Mouse (Mus musculus) myocyte (in vitro differentiated cells): ENCODE measurements at regions not wholly inside any gene's neighbourhood (a gene's known extent, or its start where the extent isn't known, plus 50 kb on each side); places are given as distances from the start of the nearest gene placed in this dataset.

ENCODE experiments used
- H3K27me3 ChIP-seq: one replicate; pipeline ENCODE4 v1.6.1; 2011; ENCODE audit not compliant: control insufficient read depth, insufficient read depth, insufficient read length
- H3K36me3 ChIP-seq: one replicate; pipeline ENCODE4 v1.6.1; 2011; ENCODE audit not compliant: control insufficient read depth, insufficient read depth
- H3K4me2 ChIP-seq: one replicate; pipeline ENCODE4 v1.6.1; 2011; ENCODE audit warnings: low read depth, control low read depth
- H3K4me3 ChIP-seq: one replicate; pipeline ENCODE4 v1.5.1; 2011; ENCODE audit warnings: mild to moderate bottlenecking, control low read depth, moderate library complexity
- H3K79me2 ChIP-seq: one replicate; pipeline ENCODE4 v1.6.1; 2011; ENCODE audit not compliant: control insufficient read depth, insufficient read depth
- H3ac ChIP-seq: one replicate; pipeline ENCODE4 v1.6.1; 2011; ENCODE audit not compliant: control insufficient read depth, insufficient read length
- CEBPB ChIP-seq: IDR thresholded peaks from 2 replicates; pipeline ENCODE4 v1.6.1; 2011; ENCODE audit warnings: mild to moderate bottlenecking, moderate library complexity; ENCODE audit not compliant: poor library complexity, insufficient read depth, severe bottlenecking
- E2F4 ChIP-seq: IDR thresholded peaks from one replicate; pipeline ENCODE4 v1.6.1; 2011; ENCODE audit warnings: mild to moderate bottlenecking, control low read depth, moderate library complexity; ENCODE audit not compliant: insufficient read depth
- MAX ChIP-seq: IDR thresholded peaks from one replicate; pipeline ENCODE4 v1.6.1; 2011; ENCODE audit warnings: low read depth, mild to moderate bottlenecking, control low read depth
- MYOD1 ChIP-seq, 3 experiments: IDR thresholded peaks; one replicate each; pipeline ENCODE4 v1.6.1; 2011; ENCODE audit warnings: control low read depth in 2 of 3, low read depth in 2 of 3, mild to moderate bottlenecking in 2 of 3, moderate library complexity in 1 of 3; ENCODE audit not compliant: insufficient read length in 2 of 3, control insufficient read depth in 1 of 3
- MYOG ChIP-seq, 3 experiments: IDR thresholded peaks; one replicate each; pipeline ENCODE4 v1.6.1; 2011; ENCODE audit warnings: control low read depth in 2 of 3, low read depth in 2 of 3, mild to moderate bottlenecking in 2 of 3; ENCODE audit not compliant: insufficient read length in 2 of 3, control insufficient read depth in 1 of 3, insufficient read depth in 1 of 3
- POLR2A ChIP-seq: IDR thresholded peaks from one replicate; pipeline ENCODE4 v1.6.1; 2011; ENCODE audit warnings: low read depth, mild to moderate bottlenecking, control low read depth, moderate library complexity; ENCODE audit not compliant: insufficient read length
- POLR2AphosphoS2 ChIP-seq: IDR thresholded peaks from one replicate; pipeline ENCODE4 v1.6.1; 2011; ENCODE audit warnings: low read depth, control low read depth; ENCODE audit not compliant: insufficient read length
- REST ChIP-seq: IDR thresholded peaks from one replicate; pipeline ENCODE4 v1.6.1; 2011; ENCODE audit warnings: mild to moderate bottlenecking, control low read depth, moderate library complexity; ENCODE audit not compliant: insufficient read depth, insufficient read length
- SRF ChIP-seq: IDR thresholded peaks from one replicate; pipeline ENCODE4 v1.6.1; 2011; ENCODE audit warnings: low read depth; ENCODE audit not compliant: control insufficient read depth, insufficient read length
- TCF12 ChIP-seq: IDR thresholded peaks from one replicate; pipeline ENCODE4 v1.6.1; 2011; ENCODE audit warnings: mild to moderate bottlenecking, control low read depth; ENCODE audit not compliant: poor library complexity, insufficient read depth, severe bottlenecking
- TCF3 ChIP-seq: IDR thresholded peaks from one replicate; pipeline ENCODE4 v1.6.1; 2011; ENCODE audit warnings: low read depth, control low read depth; ENCODE audit not compliant: insufficient read length
- USF1 ChIP-seq: IDR thresholded peaks from one replicate; pipeline ENCODE4 v1.6.1; 2011; ENCODE audit warnings: low read depth, mild to moderate bottlenecking, control low read depth, moderate library complexity

GRCm38 (mm10) chr10:17528116-17528515 is 194.9 kb upstream of the Cited2 start:
- H3K36me3 ChIP-seq = no peaks in the 10 kb centered on the region

GRCm38 (mm10) chr10:17528846-17529245 is 194.2 kb upstream of the Cited2 start:
- Histone ChIP-seq H3ac (no peak overlapping the region), H3K4me3 (no peak overlapping the region), H3K27me3 (no peaks in the 10 kb centered on the region), H3K79me2 (no peaks in the 10 kb centered on the region), H3K36me3 (no peaks in the 10 kb centered on the region), H3K4me2 (no peak overlapping the region)
- TF ChIP-seq MYOD1 (IDR thresholded peaks at IDR 0.05; ENCODE audit: control insufficient read depth in 1 of 3, insufficient read length in 2 of 3, low read depth in 2 of 3) (no peak), POLR2A (no peak), E2F4 (no peak), MAX (no peak), REST (no peak), POLR2AphosphoS2 (no peak), SRF (no peak), CEBPB (no peak), MYOG (IDR thresholded peaks at IDR 0.05; ENCODE audit: control insufficient read depth in 1 of 3, insufficient read depth in 1 of 3, insufficient read length in 2 of 3, low read depth in 2 of 3) (no peak)

More at GRCm38 (mm10) chr10:17528116-17528515, 194.9 kb upstream of the Cited2 start:
- H3K4me2 ChIP-seq = peak overlapping the region; percentile 37
- H3K4me3 ChIP-seq = no peak overlapping the region
- no peak overlapping the region for H3ac ChIP-seq
- no peaks in the 10 kb centered on the region for H3K79me2 ChIP-seq
- no peak for TF ChIP-seq SRF
- peak; percentile 82 to 94 (median 86) for TF ChIP-seq MYOG (IDR thresholded peaks at IDR 0.05; ENCODE audit: control insufficient read depth in 1 of 3, insufficient read depth in 1 of 3, insufficient read length in 2 of 3, low read depth in 2 of 3)
- peak; percentile 73 to 93 (median 83) for TF ChIP-seq MYOD1 (IDR thresholded peaks at IDR 0.05; ENCODE audit: control insufficient read depth in 1 of 3, insufficient read length in 2 of 3, low read depth in 2 of 3)
- TF ChIP-seq TCF3 = peak; percentile 22
- H3K27me3 ChIP-seq = no peaks in the 10 kb centered on the region

DNA sequence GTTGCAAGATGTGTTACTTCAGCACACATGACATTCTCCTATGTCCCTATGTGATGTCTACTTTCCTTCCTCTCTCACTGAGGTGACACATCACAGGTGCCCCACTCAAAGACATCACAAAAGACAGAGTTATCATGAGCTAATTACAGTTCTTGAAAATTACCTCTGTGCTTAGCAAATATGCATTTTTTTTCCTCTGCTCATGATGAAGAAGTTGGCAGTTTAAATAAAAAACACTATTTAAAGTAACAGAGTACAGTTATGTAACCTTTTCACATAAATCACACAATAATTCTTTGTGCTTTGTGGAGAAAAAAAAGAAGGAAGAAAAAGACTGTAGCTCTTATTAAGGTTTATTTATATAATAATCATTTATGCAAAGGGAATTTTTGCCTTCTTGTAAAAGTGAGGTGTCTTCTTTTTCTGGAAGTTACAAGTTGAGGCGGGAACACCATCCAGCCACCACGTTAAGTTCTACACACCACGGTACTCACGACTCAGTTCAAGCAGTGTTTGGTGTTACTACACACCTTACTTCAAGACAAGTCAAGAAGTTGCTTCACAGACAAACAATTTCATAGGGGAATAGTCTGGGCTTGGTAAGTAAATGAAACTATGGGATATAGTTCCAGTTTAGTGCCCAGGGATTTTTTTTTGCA is 193.0 kb upstream of the Cited2 start:
- H3K4me2 ChIP-seq = no peak overlapping the region
- no peaks in the 10 kb centered on the region for H3K36me3 ChIP-seq

DNA sequence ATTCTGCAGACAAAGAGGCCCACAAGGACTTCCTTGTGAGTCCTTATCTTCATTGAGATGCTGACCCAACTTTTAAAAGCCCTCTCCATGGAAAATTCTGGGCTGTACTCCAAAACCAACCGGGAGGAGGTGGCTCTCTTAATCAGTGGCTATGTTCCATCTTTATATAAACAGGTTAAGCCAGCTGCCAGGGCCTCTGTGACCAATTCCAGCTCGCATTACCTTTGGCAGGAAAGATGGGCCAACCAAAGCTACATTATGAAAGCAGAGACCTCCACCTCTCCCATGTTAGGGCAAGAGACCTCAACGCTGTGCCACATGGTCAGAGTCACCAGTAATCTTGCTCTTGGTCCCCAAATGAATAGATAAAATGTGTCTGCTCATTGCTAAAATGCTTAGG is 192.0 kb upstream of the Cited2 start:
- Histone ChIP-seq H3K27me3 (no peaks in the 10 kb centered on the region), H3K4me2 (no peak overlapping the region), H3ac (no peak overlapping the region), H3K79me2 (no peaks in the 10 kb centered on the region), H3K4me3 (no peak overlapping the region), H3K36me3 (no peaks in the 10 kb centered on the region)
- TF ChIP-seq REST (no peak), TCF3 (no peak), POLR2A (no peak), E2F4 (no peak), MAX (no peak), MYOG (IDR thresholded peaks at IDR 0.05; ENCODE audit: control insufficient read depth in 1 of 3, insufficient read depth in 1 of 3, insufficient read length in 2 of 3, low read depth in 2 of 3) (no peak), POLR2AphosphoS2 (no peak), CEBPB (no peak), SRF (no peak), MYOD1 (IDR thresholded peaks at IDR 0.05; ENCODE audit: control insufficient read depth in 1 of 3, insufficient read length in 2 of 3, low read depth in 2 of 3) (no peak), USF1 (no peak), TCF12 (no peak)

More for the DNA sequence above, 193.0 kb upstream of the Cited2 start:
- Histone ChIP-seq H3K79me2 (no peaks in the 10 kb centered on the region), H3K4me3 (no peak overlapping the region), H3ac (no peak overlapping the region), H3K27me3 (no peaks in the 10 kb centered on the region)
- no peak for TF ChIP-seq POLR2A
- TF ChIP-seq TCF12 = no peak
- no peak for TF ChIP-seq POLR2AphosphoS2
- no peak for TF ChIP-seq REST
- no peak for TF ChIP-seq SRF
- no peak for TF ChIP-seq CEBPB
- no peak for TF ChIP-seq MYOD1 (IDR thresholded peaks at IDR 0.05; ENCODE audit: control insufficient read depth in 1 of 3, insufficient read length in 2 of 3, low read depth in 2 of 3)
- no peak for TF ChIP-seq USF1
- TF ChIP-seq MYOG (IDR thresholded peaks at IDR 0.05; ENCODE audit: control insufficient read depth in 1 of 3, insufficient read depth in 1 of 3, insufficient read length in 2 of 3, low read depth in 2 of 3) = no peak
- TF ChIP-seq E2F4 = no peak
- TF ChIP-seq TCF3 = no peak
- TF ChIP-seq MAX = no peak

DNA sequence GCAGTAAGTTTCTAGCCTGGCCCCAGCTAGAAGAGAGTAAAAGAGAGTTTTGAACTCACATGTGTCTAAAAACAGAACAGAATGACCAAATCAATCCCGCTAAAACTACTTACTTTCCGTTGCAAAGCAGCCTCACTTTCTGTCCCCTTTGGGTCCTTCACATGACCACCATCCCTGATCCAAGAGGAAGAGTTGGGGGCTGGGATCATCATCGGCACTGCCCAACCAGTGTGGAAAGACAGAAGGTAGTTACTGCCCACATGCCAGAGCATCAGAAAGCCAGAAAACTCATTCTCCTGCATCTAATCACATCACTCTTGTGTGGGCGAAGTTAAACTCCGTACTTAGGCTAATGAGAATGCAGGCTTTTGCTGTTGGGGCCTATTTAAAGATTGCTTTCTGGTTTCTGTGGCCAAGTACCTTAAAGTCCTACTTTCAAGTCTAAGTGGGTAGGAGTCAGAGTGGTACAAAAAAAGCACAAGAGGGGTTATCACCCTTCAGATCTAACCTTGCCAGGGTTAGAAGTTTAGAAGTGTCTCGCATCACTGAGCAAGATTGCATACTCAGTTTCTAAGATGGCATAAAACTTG is 184.0 kb upstream of the Cited2 start:
- Histone ChIP-seq H3K36me3 (no peaks in the 10 kb centered on the region), H3ac (no peak overlapping the region), H3K4me2 (no peak overlapping the region), H3K79me2 (no peaks in the 10 kb centered on the region), H3K4me3 (no peak overlapping the region), H3K27me3 (no peaks in the 10 kb centered on the region)
- TF ChIP-seq TCF12 (no peak), MAX (no peak), MYOG (IDR thresholded peaks at IDR 0.05; ENCODE audit: control insufficient read depth in 1 of 3, insufficient read depth in 1 of 3, insufficient read length in 2 of 3, low read depth in 2 of 3) (no peak), REST (no peak), USF1 (no peak), POLR2A (no peak), MYOD1 (IDR thresholded peaks at IDR 0.05; ENCODE audit: control insufficient read depth in 1 of 3, insufficient read length in 2 of 3, low read depth in 2 of 3) (no peak), TCF3 (no peak), POLR2AphosphoS2 (no peak), CEBPB (no peak), E2F4 (no peak), SRF (no peak)
